Mouse (Mus musculus) embryonic facial prominence, embryonic 12.5 days (tissue): ENCODE data around the gene Susd3. TPM values are rescaled to one million over a fixed set of nuclear protein-coding genes. Genes with fewer than 3 reads are reported as not detected.

Source experiments
- ATAC-seq: fragments of 200-750 bp; cut with Nextera tagmentation; 2 replicates; pipeline ENCODE4 v1.8.0; 2017; ENCODE audit not compliant: insufficient number of reproducible peaks, insufficient read depth, low FRiP score, low TSS enrichment
- H3K27ac ChIP-seq: fragments of 300-500 bp; sonication (generic); 2 replicates; pipeline ENCODE4 v1.5.1; 2016; ENCODE audit warnings: mild to moderate bottlenecking
- H3K27me3 ChIP-seq: fragments of 300-500 bp; sonication (generic); 2 replicates; pipeline ENCODE4 v1.6.1; 2016; ENCODE audit warnings: mild to moderate bottlenecking, moderate library complexity
- H3K36me3 ChIP-seq: fragments of 300-500 bp; sonication (generic); 2 replicates; pipeline ENCODE4 v1.6.1; 2016; ENCODE audit warnings: mild to moderate bottlenecking
- H3K4me1 ChIP-seq: fragments of 300-500 bp; sonication (generic); 2 replicates; pipeline ENCODE4 v1.6.1; 2016
- H3K4me2 ChIP-seq: fragments of 300-500 bp; sonication (generic); replicated peaks from 2 replicates; pipeline ENCODE4 v1.6.1; 2016; ENCODE audit warnings: mild to moderate bottlenecking, moderate library complexity
- H3K4me3 ChIP-seq: fragments of 300-500 bp; sonication (generic); 2 replicates; pipeline ENCODE4 v1.5.1; 2016; ENCODE audit warnings: mild to moderate bottlenecking
- H3K9ac ChIP-seq: fragments of 300-500 bp; sonication (generic); 2 replicates; pipeline ENCODE4 v1.6.1; 2016; ENCODE audit warnings: mild to moderate bottlenecking, moderate library complexity
- H3K9me3 ChIP-seq: fragments of 300-500 bp; sonication (generic); 2 replicates; pipeline ENCODE4 v1.6.1; 2016; ENCODE audit warnings: mild to moderate bottlenecking, moderate library complexity
- WGBS: fragments of 180-500 bp; shearing (Covaris S2); methylation state at CpG from one replicate; pipeline ENCODE4 v1.1.7; 2016; 5-methylcytosine and 5-hydroxymethylcytosine counted together
- polyA plus RNA-seq: library from polyadenylated mRNA; unstranded; fragments of >200 nt; fragmentation: Nextera tagmentation; extraction: Ambion mirVana; gene quantifications from 2 replicates; pipeline ENCODE4 v1.2.1, GENCODE M21; 2016

Gene Susd3
- polyA plus RNA-seq, 1 experiment from 2014 or later = 1.8 TPM

DNA sequence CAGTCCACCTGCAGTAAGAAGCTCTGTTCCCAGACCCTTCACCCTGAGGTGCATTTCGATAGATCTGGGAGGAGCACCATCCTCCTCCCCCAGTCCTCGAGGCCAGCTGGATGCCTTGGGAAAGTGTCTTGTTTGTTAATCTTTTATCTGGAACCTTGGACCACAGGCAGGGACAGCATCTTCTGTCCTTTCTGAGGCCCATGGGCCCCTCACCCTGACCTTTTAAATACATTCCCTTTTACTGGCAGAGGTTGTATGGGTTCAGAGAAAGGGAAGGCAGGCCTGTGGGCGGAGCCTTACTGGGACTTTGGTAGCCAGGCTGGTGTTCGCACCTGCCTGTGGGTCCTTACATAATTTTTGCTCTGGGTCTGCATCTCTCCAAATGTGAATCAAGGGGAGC, 3.3 kb downstream of the Susd3 start:
- no peak overlapping the region for H3K4me2 ChIP-seq
- no peak for ATAC-seq
- H3K27me3 ChIP-seq = peaks cover 41% of the 10 kb centered on the region

DNA sequence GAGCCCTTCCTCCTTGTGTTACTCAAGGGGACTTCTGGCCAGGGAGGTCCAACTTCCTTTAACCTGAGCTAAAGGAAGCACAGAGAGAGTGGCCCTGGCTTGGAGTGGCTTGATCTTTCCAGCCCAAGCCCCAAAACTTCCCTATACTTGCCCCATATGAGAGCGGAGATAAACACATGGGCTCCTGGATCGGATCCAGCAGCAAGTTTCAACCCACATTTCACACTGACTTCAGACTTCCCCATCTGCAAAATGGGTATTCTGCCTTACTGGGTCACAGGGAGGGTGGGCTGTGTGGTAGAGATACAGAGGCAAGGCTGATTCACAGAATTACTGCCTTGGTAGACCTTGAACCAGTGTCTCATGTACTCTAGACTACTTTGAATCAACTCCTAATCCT, 5.0 kb downstream of the Susd3 start:
- Histone ChIP-seq H3K4me3 (no peak overlapping the region), H3K36me3 (no peaks in the 10 kb centered on the region), H3K9ac (no peak overlapping the region), H3K4me1 (peaks cover 9% of the 10 kb centered on the region), H3K9me3 (no peaks in the 10 kb centered on the region), H3K4me2 (no peak overlapping the region), H3K27ac (no peak overlapping the region), H3K27me3 (peaks cover 30% of the 10 kb centered on the region)
- no peak for ATAC-seq
- 95% methylated on average over 2 of the region's 2 CpGs for WGBS

More for the DNA sequence above, 3.3 kb downstream of the Susd3 start:
- no peak overlapping the region for H3K9ac ChIP-seq
- no peaks in the 10 kb centered on the region for H3K9me3 ChIP-seq
- H3K27ac ChIP-seq = no peak overlapping the region
- 57% methylated on average over 4 of the region's 4 CpGs for WGBS
- peaks cover 12% of the 10 kb centered on the region for H3K4me1 ChIP-seq
- H3K36me3 ChIP-seq = no peaks in the 10 kb centered on the region
- H3K4me3 ChIP-seq = no peak overlapping the region

DNA sequence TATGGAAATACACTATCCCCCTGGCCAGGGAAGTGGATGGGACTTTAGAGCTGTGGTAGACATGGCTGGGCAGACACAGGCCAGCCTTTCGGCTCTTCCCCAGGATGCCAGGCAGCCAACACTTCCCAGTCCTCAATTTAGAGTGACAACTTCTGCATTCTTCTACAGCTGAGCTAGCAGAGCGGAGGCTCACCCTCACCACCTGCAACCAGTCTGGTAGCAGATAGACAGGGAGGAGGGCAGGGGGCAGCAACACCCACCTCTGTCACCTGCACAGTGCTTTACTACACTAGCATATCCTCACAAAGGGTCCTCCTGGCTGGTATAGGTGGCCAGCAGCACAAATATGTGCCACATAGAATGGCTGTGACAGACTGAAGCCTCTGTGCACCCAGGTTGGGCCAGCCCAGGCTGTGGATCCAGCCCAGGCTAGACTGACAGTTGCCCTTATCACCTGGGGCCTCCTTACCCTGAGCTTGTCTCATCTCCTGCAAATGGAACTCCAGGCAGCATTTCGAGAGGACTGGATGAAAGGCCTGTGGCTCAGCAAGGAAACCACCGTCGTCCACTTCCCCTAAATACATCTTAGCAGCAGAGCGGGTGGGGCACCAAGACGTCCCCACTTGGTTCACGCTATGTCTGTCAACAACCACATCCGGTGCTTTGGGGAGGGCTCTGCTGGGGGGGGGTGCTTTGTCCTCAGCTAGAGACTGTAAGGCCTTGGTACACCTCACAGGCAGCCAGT, 6.0 kb downstream of the Susd3 start:
- 61% methylated on average over 9 of the region's 9 CpGs for WGBS
- Histone ChIP-seq H3K27ac (no peak overlapping the region), H3K27me3 (peaks cover 20% of the 10 kb centered on the region), H3K4me2 (no peak overlapping the region), H3K9ac (no peak overlapping the region), H3K4me3 (no peak overlapping the region), H3K36me3 (no peaks in the 10 kb centered on the region), H3K4me1 (peaks cover 2% of the 10 kb centered on the region; the same call in 1 of the 2 replicates), H3K9me3 (no peaks in the 10 kb centered on the region)
- ATAC-seq = no peak

DNA sequence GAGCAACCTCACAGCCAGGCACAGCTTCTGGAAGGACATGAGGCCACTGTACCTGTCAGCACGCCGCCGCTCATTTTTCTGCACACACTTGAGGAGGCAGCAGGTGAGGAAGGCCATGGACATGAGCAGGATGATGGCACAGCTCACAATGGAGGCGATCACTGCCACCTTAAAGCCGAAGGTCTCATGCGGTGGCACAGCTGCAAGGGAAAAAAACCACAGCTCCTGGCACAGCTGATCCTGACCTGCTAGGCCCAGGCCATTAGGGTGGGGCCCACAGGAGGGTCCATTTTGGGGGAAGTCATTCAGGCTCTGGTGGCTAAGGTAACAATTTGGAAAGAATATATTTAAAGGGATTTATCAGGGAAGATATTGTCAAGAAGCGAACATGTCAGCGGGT, 9.8 kb downstream of the Susd3 start:
- Histone ChIP-seq H3K4me2 (no peak overlapping the region), H3K27ac (no peak overlapping the region), H3K9me3 (no peaks in the 10 kb centered on the region), H3K4me3 (no peak overlapping the region), H3K36me3 (no peaks in the 10 kb centered on the region), H3K9ac (no peak overlapping the region), H3K4me1 (no peaks in the 10 kb centered on the region), H3K27me3 (no peaks in the 10 kb centered on the region; the same call in 1 of the 2 replicates)
- ATAC-seq = no peak
- WGBS = 92% methylated on average over 8 of the region's 8 CpGs

DNA sequence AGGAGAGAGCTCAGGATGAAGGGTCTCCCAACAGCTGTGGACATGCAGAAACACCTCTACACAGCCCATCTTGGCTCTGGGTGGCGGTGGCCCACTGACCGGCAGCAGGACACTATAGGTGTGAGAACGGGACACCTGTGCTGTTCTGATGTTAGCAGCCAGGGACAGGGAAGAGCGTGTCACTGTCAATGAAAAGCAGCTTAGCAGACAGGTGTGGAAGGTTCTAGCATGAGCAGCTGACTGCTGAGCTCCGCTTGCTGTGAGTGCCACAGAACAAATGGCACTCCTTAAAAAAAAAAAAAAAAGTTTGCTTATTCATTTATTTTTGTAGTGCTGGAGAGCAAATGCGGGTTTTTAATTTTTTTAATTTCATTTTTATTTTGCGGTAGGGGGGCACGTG, 10.9 kb downstream of the Susd3 start:
- H3K4me1 ChIP-seq = no peaks in the 10 kb centered on the region
- no peak for ATAC-seq
- H3K27me3 ChIP-seq = no peaks in the 10 kb centered on the region
- WGBS = 86% methylated on average over 8 of the region's 8 CpGs
- H3K4me2 ChIP-seq = no peak overlapping the region
- H3K27ac ChIP-seq = no peak overlapping the region
- no peaks in the 10 kb centered on the region for H3K9me3 ChIP-seq
- H3K9ac ChIP-seq = no peak overlapping the region
- no peaks in the 10 kb centered on the region for H3K36me3 ChIP-seq
- no peak overlapping the region for H3K4me3 ChIP-seq

DNA sequence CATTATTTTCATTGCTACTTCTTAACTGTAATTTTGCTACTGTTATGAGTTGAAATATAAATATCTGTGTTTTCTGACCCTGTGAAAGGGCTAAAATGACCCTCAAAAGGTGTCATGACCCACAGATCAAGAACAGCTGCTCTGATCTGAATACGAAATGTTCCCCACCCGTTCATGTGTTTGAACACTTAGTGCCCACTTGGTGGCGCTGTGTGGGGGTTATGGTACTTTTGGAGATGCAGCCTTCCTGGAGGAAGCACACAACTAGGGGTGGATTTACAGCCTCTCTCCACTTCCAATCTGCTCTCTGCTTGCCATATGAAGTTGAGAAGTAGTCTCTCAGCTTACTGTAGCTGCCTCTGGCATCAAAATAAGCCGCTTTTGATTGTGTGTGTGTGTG, 13.8 kb downstream of the Susd3 start:
- H3K9me3 ChIP-seq = no peaks in the 10 kb centered on the region
- H3K36me3 ChIP-seq = no peaks in the 10 kb centered on the region
- H3K27me3 ChIP-seq = no peaks in the 10 kb centered on the region
- H3K9ac ChIP-seq = no peak overlapping the region
- no peak overlapping the region for H3K4me2 ChIP-seq
- no peak overlapping the region for H3K4me3 ChIP-seq
- WGBS = 93% methylated on average over 4 of the region's 4 CpGs
- no peaks in the 10 kb centered on the region for H3K4me1 ChIP-seq
- no peak for ATAC-seq
- H3K27ac ChIP-seq = no peak overlapping the region

DNA sequence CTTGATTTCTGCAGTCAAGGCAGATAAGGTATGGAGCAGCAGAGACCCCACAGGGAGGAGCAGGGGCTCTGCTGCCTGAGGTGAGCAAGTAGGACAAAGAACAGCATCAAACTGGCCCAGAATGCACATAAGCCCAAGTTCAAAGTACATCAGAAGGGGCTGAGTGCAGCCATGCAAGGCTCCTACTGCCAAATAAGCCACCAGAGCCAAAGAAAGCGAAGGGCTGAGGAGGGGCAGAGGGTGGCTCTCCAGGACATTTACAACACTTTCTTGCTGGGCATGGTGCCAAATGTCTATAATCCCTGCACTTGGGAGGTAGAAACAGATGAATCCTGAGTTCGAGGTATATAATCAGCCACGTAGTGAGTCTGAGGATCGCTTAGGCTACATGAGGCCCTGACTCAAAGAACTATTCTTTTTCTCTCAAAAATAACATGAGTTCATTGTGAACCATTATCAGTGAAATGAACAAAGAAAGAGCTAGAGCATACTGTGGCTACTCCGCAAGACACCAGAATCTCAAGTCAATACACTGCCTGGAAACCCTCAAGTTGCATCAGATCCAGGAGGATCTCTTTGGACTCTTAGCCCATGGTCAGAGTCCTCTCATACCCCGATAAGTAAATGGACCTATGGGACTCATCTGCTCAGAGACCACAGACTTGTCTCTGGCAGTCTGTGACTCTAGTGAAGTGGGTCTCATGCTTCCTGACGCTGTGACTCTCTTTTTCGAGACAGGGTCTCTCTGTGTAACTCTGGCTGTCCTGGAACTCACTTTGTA, 14.5 kb downstream of the Susd3 start:
- H3K9ac ChIP-seq = no peak overlapping the region
- no peak overlapping the region for H3K27ac ChIP-seq
- 91% methylated on average over 8 of the region's 8 CpGs for WGBS
- no peaks in the 10 kb centered on the region for H3K4me1 ChIP-seq
- H3K36me3 ChIP-seq = no peaks in the 10 kb centered on the region
- ATAC-seq = no peak
- no peak overlapping the region for H3K4me3 ChIP-seq
- H3K9me3 ChIP-seq = no peaks in the 10 kb centered on the region
- H3K4me2 ChIP-seq = no peak overlapping the region
- no peaks in the 10 kb centered on the region for H3K27me3 ChIP-seq

DNA sequence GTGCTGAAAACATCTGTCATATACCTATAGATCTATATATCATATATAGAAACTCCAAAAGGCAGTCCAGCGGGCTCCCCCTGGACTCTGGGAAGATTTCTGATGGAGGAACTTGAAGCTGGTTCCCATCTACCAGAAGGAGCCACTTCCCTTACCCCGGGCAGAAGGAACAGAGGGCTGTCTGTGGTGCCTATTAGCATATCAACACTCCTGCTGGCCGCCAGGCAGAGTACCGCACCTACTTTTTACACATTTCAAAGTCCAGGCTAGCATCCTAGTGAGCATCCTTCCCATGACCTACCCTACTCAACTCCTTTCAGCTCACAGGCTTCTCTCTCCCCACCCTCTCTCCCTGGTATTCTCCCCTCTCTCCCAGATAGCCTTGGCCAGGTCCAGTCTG, 22.9 kb downstream of the Susd3 start:
- ATAC-seq = no peak
- H3K4me1 ChIP-seq = no peaks in the 10 kb centered on the region
- H3K27me3 ChIP-seq = 0 out of 2 replicates have a peak, but pooled peaks cover 4% of the 10 kb centered on the region
- 37% methylated on average over 4 of the region's 4 CpGs for WGBS
- no peak overlapping the region for H3K4me2 ChIP-seq
- H3K9me3 ChIP-seq = no peaks in the 10 kb centered on the region
- H3K9ac ChIP-seq = no peak overlapping the region
- H3K4me3 ChIP-seq = no peak overlapping the region
- H3K36me3 ChIP-seq = no peaks in the 10 kb centered on the region
- H3K27ac ChIP-seq = no peak overlapping the region

DNA sequence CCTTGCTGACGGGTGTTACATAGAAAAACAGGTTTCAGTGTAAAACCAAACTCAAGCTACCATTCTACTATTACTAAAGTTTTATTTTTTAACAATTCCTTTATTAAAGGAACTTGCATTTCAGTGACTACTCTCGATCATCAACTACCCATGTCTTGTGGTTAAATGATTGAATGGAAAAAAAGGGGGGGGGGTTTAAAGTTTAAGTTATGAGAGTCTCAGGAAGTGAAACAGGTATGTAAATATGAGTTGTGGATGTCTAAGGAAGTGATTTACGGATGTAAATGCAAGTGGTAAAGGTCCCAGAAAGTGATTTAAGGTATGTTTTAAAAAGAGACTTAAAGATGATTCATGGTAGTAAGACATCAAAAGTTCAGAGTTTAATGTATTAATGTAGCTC, 23.3 kb downstream of the Susd3 start:
- H3K36me3 ChIP-seq = no peaks in the 10 kb centered on the region
- no peak overlapping the region for H3K4me2 ChIP-seq
- no peaks in the 10 kb centered on the region for H3K4me1 ChIP-seq
- no peak overlapping the region for H3K4me3 ChIP-seq
- 0 out of 2 replicates have a peak, but pooled peaks cover 4% of the 10 kb centered on the region for H3K27me3 ChIP-seq
- H3K9ac ChIP-seq = no peak overlapping the region
- H3K27ac ChIP-seq = no peak overlapping the region
- 62% methylated on average over 3 of the region's 3 CpGs for WGBS
- no peak for ATAC-seq
- no peaks in the 10 kb centered on the region for H3K9me3 ChIP-seq

DNA sequence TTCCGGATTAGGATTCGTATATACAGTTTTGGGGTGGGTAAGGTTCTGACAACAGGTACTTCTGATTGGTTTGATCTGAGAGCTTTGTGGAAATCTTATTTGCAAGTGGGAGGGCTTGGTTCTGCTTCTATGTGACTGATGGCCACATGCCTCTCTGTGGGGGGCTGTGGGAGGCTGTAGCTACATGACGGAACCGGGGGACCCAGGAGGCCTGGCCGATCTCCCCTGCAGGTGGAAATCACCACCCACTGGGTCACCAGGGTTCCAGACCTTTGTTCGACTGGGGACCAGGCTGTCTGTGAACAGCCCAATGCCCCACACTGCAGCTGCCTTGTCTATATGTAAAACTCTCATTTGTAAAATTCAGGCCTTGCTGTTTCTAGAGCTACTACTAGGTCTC, 23.8 kb downstream of the Susd3 start:
- Histone ChIP-seq H3K9me3 (no peaks in the 10 kb centered on the region), H3K9ac (no peak overlapping the region), H3K4me2 (no peak overlapping the region), H3K36me3 (no peaks in the 10 kb centered on the region), H3K4me3 (no peak overlapping the region), H3K27ac (no peak overlapping the region), H3K27me3 (0 out of 2 replicates have a peak, but pooled peaks cover 4% of the 10 kb centered on the region), H3K4me1 (no peaks in the 10 kb centered on the region)
- WGBS = 20% methylated on average over 6 of the region's 6 CpGs
- no peak for ATAC-seq

DNA sequence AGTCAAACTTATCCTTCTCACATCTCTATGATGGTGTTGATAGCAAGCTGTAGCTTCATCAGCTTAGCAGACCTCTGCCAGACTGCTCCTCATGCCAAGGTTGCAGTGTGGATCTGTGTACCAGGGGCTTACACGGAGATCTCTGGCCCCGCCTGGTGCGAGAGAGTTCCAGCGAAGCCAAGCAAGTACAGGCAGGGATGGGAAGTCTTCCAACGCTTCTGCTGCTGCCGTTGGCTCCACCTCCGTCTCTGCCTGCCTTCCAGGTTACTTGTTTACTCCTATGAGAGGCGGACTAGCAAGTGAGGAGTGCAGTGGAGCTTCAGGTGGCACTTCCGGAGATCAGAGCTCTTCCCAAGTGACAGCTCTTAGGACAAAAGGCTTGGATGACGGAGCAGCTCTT, 24.2 kb downstream of the Susd3 start:
- H3K4me3 ChIP-seq = no peak overlapping the region
- H3K27me3 ChIP-seq = 0 out of 2 replicates have a peak, but pooled peaks cover 4% of the 10 kb centered on the region
- WGBS = 16% methylated on average over 10 of the region's 10 CpGs
- ATAC-seq = 0 out of 2 replicates have a peak, but pooled peaks have one; percentile 6
- no peaks in the 10 kb centered on the region for H3K4me1 ChIP-seq
- no peaks in the 10 kb centered on the region for H3K36me3 ChIP-seq
- H3K27ac ChIP-seq = no peak overlapping the region
- H3K9me3 ChIP-seq = no peaks in the 10 kb centered on the region
- no peak overlapping the region for H3K9ac ChIP-seq
- H3K4me2 ChIP-seq = no peak overlapping the region

DNA sequence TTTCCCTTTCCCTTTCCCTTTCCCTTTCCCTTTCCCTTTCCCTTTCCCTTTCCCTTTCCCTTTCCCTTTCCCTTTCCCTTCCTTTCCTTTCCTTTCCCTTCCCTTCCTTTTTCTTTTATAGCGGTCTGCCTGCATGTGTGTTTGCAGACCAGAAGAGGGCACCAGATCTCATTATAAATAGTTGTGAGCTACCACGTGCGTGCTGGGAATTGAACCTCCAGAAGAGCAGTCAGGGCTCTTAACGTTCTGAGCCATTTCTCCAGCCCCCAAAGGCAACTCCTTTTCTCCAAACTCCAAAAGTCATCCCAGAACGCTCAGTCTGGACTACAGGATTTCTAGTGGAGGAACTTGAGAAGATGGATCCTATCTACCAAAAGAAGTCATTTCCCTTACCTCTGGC, 27.6 kb downstream of the Susd3 start:
- no peaks in the 10 kb centered on the region for H3K9me3 ChIP-seq
- H3K4me2 ChIP-seq = no peak overlapping the region
- H3K27me3 ChIP-seq = 0 out of 2 replicates have a peak, but pooled peaks cover 9% of the 10 kb centered on the region
- H3K36me3 ChIP-seq = no peaks in the 10 kb centered on the region
- no peak overlapping the region for H3K9ac ChIP-seq
- no peak overlapping the region for H3K27ac ChIP-seq
- ATAC-seq = no peak
- no peak overlapping the region for H3K4me3 ChIP-seq
- H3K4me1 ChIP-seq = peaks cover 12% of the 10 kb centered on the region; the same call in 1 of the 2 replicates
- 17% methylated on average over 5 of the region's 5 CpGs for WGBS
